In genomic region chr13:96660095-96660860, GRCm38 (mm10) we compare ENCODE assay signal across 8 mouse cellular contexts. TPM values are rescaled to one million over a fixed set of nuclear protein-coding genes. Genes with fewer than 3 reads are reported as not detected.
DNase-seq lines count a peak whose midpoint lies in the region; ATAC-seq and TF ChIP-seq lines count a peak whose summit lies in the region.
"Had no signal": no experiment of that assay in that cellular context is flagged by ENCODE, and none has a peak within 500 bp of the region (broad histone marks: within the 10 kb centered on the region; RNA-seq: fewer than 3 reads in every experiment).

No protein-coding gene starts in this region.

- H3K27me3 ChIP-seq in forebrain, embryonic 12.5 days = no peaks in the 10 kb centered on the region

- WGBS in forebrain, embryonic 12.5 days = 58% methylated on average over 10 of the region's 10 CpGs

- peak; percentile 31 for DNase-seq in layer of hippocampus, adult 11-12 months (ENCODE audit: low spot score)
- DNase-seq in layer of hippocampus, postnatal 36 days = no peak
- peak; percentile 90 for DNase-seq in R1 (ENCODE audit: low read depth, low spot score)
- peak; percentile 54 for DNase-seq in lung, postnatal 10 days
- no peak for DNase-seq in left cerebral cortex, adult 2 months (ENCODE audit: extremely low spot score in 1 of 2, low spot score in 2 of 2)
- no peak for DNase-seq in layer of hippocampus, postnatal 25 days (ENCODE audit: extremely low spot score in 1 of 2, low spot score in 1 of 2)
- DNase-seq: thymus, adult 18-20 months had no signal

- no peak overlapping the region for H3K4me2 ChIP-seq in forebrain, embryonic 12.5 days

- no peak for TF ChIP-seq CTCF in left cerebral cortex, adult 2 months (IDR thresholded peaks at IDR 0.05)

- peak overlapping the region; percentile 37 for H3K27ac ChIP-seq in forebrain, embryonic 12.5 days
- H3K27ac ChIP-seq in left cerebral cortex, adult 2 months = no peak overlapping the region

- no peak overlapping the region for H3K4me3 ChIP-seq in forebrain, embryonic 12.5 days (replicated peaks)
- H3K4me3 ChIP-seq in left cerebral cortex, adult 2 months = no peak overlapping the region

- no peaks in the 10 kb centered on the region for H3K9me3 ChIP-seq in forebrain, embryonic 12.5 days

- H3K9ac ChIP-seq in forebrain, embryonic 12.5 days = no peak overlapping the region

- 0 out of 2 replicates have a peak, but pooled peaks cover 7% of the 10 kb centered on the region for H3K4me1 ChIP-seq in forebrain, embryonic 12.5 days

- peaks cover 90% of the 10 kb centered on the region for H3K36me3 ChIP-seq in forebrain, embryonic 12.5 days (replicated peaks)

- peak; percentile 82 for ATAC-seq in forebrain, embryonic 12.5 days (ENCODE audit: low FRiP score)

- intact Hi-C loops in left cerebral cortex, adult 2 months (cut with DNase I) = no loop called here

RNA-seq across cellular contexts. Expression of gene Hmgcr, which starts 10.5 kb away (rescaled TPM):
- 100 to 1,000 TPM; 105 to 120 TPM for total RNA-seq in layer of hippocampus, postnatal 36 days (2021)
- polyA plus RNA-seq in forebrain, embryonic 12.5 days (2016; fragmentation: Nextera tagmentation; extraction: Ambion mirVana) = 187 and 205 TPM in 2 replicates
- total RNA-seq in left cerebral cortex, adult 2 months (2021) = 100 to 1,000 TPM; 157 to 159 TPM
- total RNA-seq in layer of hippocampus, postnatal 25 days (2021) = 100 to 1,000 TPM; 135 to 145 TPM

Comparison
In these comparisons a context has a peak if more than half of its experiments do, and no peak if none do; other contexts are left out.
1. DNase-seq: peak in layer of hippocampus, adult 11-12 months (single experiment), R1 (single experiment) and lung, postnatal 10 days (single experiment); none in layer of hippocampus, postnatal 36 days (0 of 2), left cerebral cortex, adult 2 months (0 of 2) and layer of hippocampus, postnatal 25 days (0 of 2).